Mouse (Mus musculus): ENCODE measurements around the gene Med20.

DNA sequence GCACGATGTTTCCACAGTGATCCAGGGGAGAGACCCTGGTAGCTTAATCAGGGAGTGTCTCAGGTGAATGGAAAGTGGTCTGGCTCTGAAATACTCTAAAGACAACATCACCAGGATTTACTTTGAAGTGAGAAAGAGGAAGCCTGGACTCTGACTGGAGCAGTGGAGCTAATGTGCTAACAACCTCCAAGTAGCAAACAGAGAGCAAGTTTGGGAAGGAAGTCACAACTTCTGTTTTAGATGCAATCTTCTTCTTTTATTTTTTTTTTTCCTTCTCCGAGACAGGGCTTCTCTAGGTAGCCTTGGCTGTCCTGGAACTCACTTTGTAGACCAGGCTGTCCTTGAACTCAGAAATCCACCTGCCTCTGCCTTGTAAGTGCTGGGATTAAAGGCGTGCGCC, 2.2 kb upstream of the Med20 start:
- TF ChIP-seq POLR2A (IDR thresholded peaks at IDR 0.05; ENCODE audit: control insufficient read depth, low read depth, low read length) (no peak), CTCF (IDR thresholded peaks at IDR 0.05; ENCODE audit: control insufficient read depth, insufficient read depth, insufficient replicate concordance, low read depth, low read length) (no peak)
